Mouse (Mus musculus): ENCODE measurements around the gene Fer.

Fer gene

GRCm38 (mm10) chr17:63980167-63980566 is 117.3 kb downstream of the Fer start:
- DNase-seq: no peak

GRCm38 (mm10) chr17:63988710-63989109 is 125.8 kb downstream of the Fer start:
- no peak for DNase-seq

GRCm38 (mm10) chr17:63991160-63991559 is 128.3 kb downstream of the Fer start:
- no peak for DNase-seq

GRCm38 (mm10) chr17:63995921-63996320 is 133.1 kb downstream of the Fer start:
- peak; percentile 54 to 77 for DNase-seq

- no peak for DNase-seq
Observed at GRCm38 (mm10) chr17:63997643-63998042, 134.8 kb downstream of the Fer start.

- no peak for DNase-seq
Observed at GRCm38 (mm10) chr17:64003444-64003843, 140.6 kb downstream of the Fer start.

- no peak for DNase-seq
Observed at GRCm38 (mm10) chr17:64005575-64006249, 142.8 kb downstream of the Fer start.

- DNase-seq: no peak
Observed at GRCm38 (mm10) chr17:64016606-64017005, 153.7 kb downstream of the Fer start.

- no peak for DNase-seq
Observed at GRCm38 (mm10) chr17:64018240-64018639, 155.4 kb downstream of the Fer start.

- DNase-seq: no peak
Observed at GRCm38 (mm10) chr17:64018870-64019269, 156.0 kb downstream of the Fer start.

GRCm38 (mm10) chr17:64019646-64020045 is 156.8 kb downstream of the Fer start:
- no peak for DNase-seq

GRCm38 (mm10) chr17:64026485-64026884 is 163.6 kb downstream of the Fer start:
- no peak for DNase-seq

GRCm38 (mm10) chr17:64041771-64042170 is 178.9 kb downstream of the Fer start:
- DNase-seq: no peak

- peak; percentile 28 to 41 for DNase-seq
Observed at GRCm38 (mm10) chr17:64045326-64045725, 182.5 kb downstream of the Fer start.

GRCm38 (mm10) chr17:64046557-64046956 is 183.7 kb downstream of the Fer start:
- DNase-seq: peak; percentile 34 to 54

- peak; percentile 34 to 55 for DNase-seq
Observed at GRCm38 (mm10) chr17:64050911-64051310, 188.0 kb downstream of the Fer start.

GRCm38 (mm10) chr17:64053636-64054035 is 190.8 kb downstream of the Fer start:
- DNase-seq: no peak

GRCm38 (mm10) chr17:64060529-64060928 is 197.7 kb downstream of the Fer start:
- no peak for DNase-seq

GRCm38 (mm10) chr17:64065243-64065642 is 202.4 kb downstream of the Fer start:
- no peak for DNase-seq

- peak in 1 of 2 experiments; percentile 23 for DNase-seq
Observed at GRCm38 (mm10) chr17:64077392-64077791, 214.5 kb downstream of the Fer start.

- DNase-seq: no peak
Observed at GRCm38 (mm10) chr17:64084751-64085150, 221.9 kb downstream of the Fer start.

- DNase-seq: no peak
Observed at GRCm38 (mm10) chr17:64085493-64085892, 222.6 kb downstream of the Fer start.

GRCm38 (mm10) chr17:64086875-64087608 is 224.2 kb downstream of the Fer start:
- peak; percentile 44 to 63 for DNase-seq

GRCm38 (mm10) chr17:64087871-64088270 is 225.0 kb downstream of the Fer start:
- no peak for DNase-seq

Data from cerebellum, postnatal 25 days (tissue).